Mouse (Mus musculus) liver, embryonic 12.5 days (tissue): Measurements from ENCODE around the gene Cyp2d10. TPM values are rescaled to one million over a fixed set of nuclear protein-coding genes. Genes with fewer than 3 reads are reported as not detected.
"Not testable (repeated sequence)": the region's sequence is repeated elsewhere in the genome, so short reads cannot be mapped to it uniquely, and the experiment has no call there.

Experiments
- ATAC-seq: fragments of 200-750 bp; cut with Nextera tagmentation; 2 replicates; pipeline ENCODE4 v1.8.0; 2017; ENCODE audit warnings: moderate number of reproducible peaks, mild to moderate bottlenecking, moderate library complexity
- H3K27ac ChIP-seq: fragments of 300-500 bp; sonication (generic); 2 replicates; pipeline ENCODE4 v1.5.1; 2016; ENCODE audit warnings: mild to moderate bottlenecking
- H3K27me3 ChIP-seq: fragments of 300-500 bp; sonication (generic); replicated peaks from 2 replicates; pipeline ENCODE4 v1.6.1; 2016; ENCODE audit warnings: mild to moderate bottlenecking, moderate library complexity
- H3K36me3 ChIP-seq: fragments of 300-500 bp; sonication (generic); 2 replicates; pipeline ENCODE4 v1.6.1; 2016; ENCODE audit warnings: mild to moderate bottlenecking, moderate library complexity
- H3K4me1 ChIP-seq: fragments of 300-500 bp; sonication (generic); 2 replicates; pipeline ENCODE4 v1.6.1; 2016
- H3K4me2 ChIP-seq: fragments of 300-500 bp; sonication (generic); 2 replicates; pipeline ENCODE4 v1.6.1; 2016; ENCODE audit warnings: mild to moderate bottlenecking, moderate library complexity
- H3K4me3 ChIP-seq: fragments of 300-500 bp; sonication (generic); 2 replicates; pipeline ENCODE4 v1.5.1; 2016; ENCODE audit warnings: mild to moderate bottlenecking, moderate library complexity
- H3K9ac ChIP-seq: fragments of 300-500 bp; sonication (generic); 2 replicates; pipeline ENCODE4 v1.6.1; 2016; ENCODE audit warnings: mild to moderate bottlenecking, moderate library complexity
- H3K9me3 ChIP-seq: fragments of 300-500 bp; sonication (generic); replicated peaks from 2 replicates; pipeline ENCODE4 v1.6.1; 2016; ENCODE audit warnings: mild to moderate bottlenecking, moderate library complexity
- whole genome bisulfite sequencing: fragments of 180-500 bp; shearing (Covaris S2); methylation state at CpG from one replicate; pipeline ENCODE4 v1.1.7; 2016; ENCODE audit not compliant: insufficient replicate concordance; 5-methylcytosine and 5-hydroxymethylcytosine counted together
- polyA plus RNA-seq: library from polyadenylated mRNA; unstranded; fragments of >200 nt; fragmentation: Nextera tagmentation; extraction: Ambion mirVana; gene quantifications from 2 replicates; pipeline ENCODE4 v1.2.1, GENCODE M21; 2016

Gene Cyp2d10
- polyA plus RNA-seq, 1 experiment from 2014 or later: 11.2 TPM

GRCm38 (mm10) chr15:82372991-82373390 is 34.0 kb downstream of the Cyp2d10 start:
- peaks cover 6% of the 10 kb centered on the region; the same call in 1 of the 2 replicates for H3K36me3 ChIP-seq
- H3K27me3 ChIP-seq: no peaks in the 10 kb centered on the region; the same call in 1 of the 2 replicates
- 0 out of 2 replicates have a peak, but pooled peaks cover 4% of the 10 kb centered on the region for H3K4me1 ChIP-seq
- H3K4me3 ChIP-seq: no peak overlapping the region
- ATAC-seq: no peak
- H3K27ac ChIP-seq: no peak overlapping the region
- no peak overlapping the region for H3K4me2 ChIP-seq
- WGBS: 63% methylated on average over 5 of the region's 5 CpGs
- no peaks in the 10 kb centered on the region for H3K9me3 ChIP-seq
- H3K9ac ChIP-seq: no peak overlapping the region

GRCm38 (mm10) chr15:82372446-82372845 is 34.5 kb downstream of the Cyp2d10 start:
- no peak overlapping the region for H3K4me2 ChIP-seq
- no peak overlapping the region for H3K9ac ChIP-seq
- H3K9me3 ChIP-seq: no peaks in the 10 kb centered on the region
- peaks cover 6% of the 10 kb centered on the region; the same call in 1 of the 2 replicates for H3K36me3 ChIP-seq
- no peaks in the 10 kb centered on the region; the same call in 1 of the 2 replicates for H3K27me3 ChIP-seq
- H3K4me3 ChIP-seq: no peak overlapping the region
- ATAC-seq: no peak
- H3K27ac ChIP-seq: no peak overlapping the region
- no peaks in the 10 kb centered on the region for H3K4me1 ChIP-seq
- WGBS: 75% methylated on average over 6 of the region's 6 CpGs

GRCm38 (mm10) chr15:82368851-82369250 is 38.1 kb downstream of the Cyp2d10 start:
- Histone ChIP-seq H3K27ac (no peak overlapping the region), H3K4me2 (no peak overlapping the region), H3K27me3 (no peaks in the 10 kb centered on the region), H3K9ac (no peak overlapping the region), H3K4me3 (no peak overlapping the region), H3K36me3 (peaks cover 5% of the 10 kb centered on the region; the same call in 1 of the 2 replicates), H3K9me3 (no peaks in the 10 kb centered on the region), H3K4me1 (no peaks in the 10 kb centered on the region)
- WGBS: 70% methylated on average over 1 of the region's 1 CpGs
- no peak for ATAC-seq

- Histone ChIP-seq H3K9me3 (no peaks in the 10 kb centered on the region), H3K4me3 (no peak overlapping the region), H3K4me1 (no peaks in the 10 kb centered on the region), H3K27ac (no peak overlapping the region), H3K4me2 (no peak overlapping the region), H3K27me3 (no peaks in the 10 kb centered on the region), H3K36me3 (no peaks in the 10 kb centered on the region), H3K9ac (no peak overlapping the region)
- WGBS: 68% methylated on average over 4 of the region's 4 CpGs
- no peak for ATAC-seq
Observed at GRCm38 (mm10) chr15:82368146-82368545, 38.8 kb downstream of the Cyp2d10 start.

GRCm38 (mm10) chr15:82364561-82364960 is 42.4 kb downstream of the Cyp2d10 start:
- peaks cover 14% of the 10 kb centered on the region for H3K4me1 ChIP-seq
- not testable (repeated sequence) for H3K27me3 ChIP-seq, H3K4me3 ChIP-seq, H3K9me3 ChIP-seq, H3K36me3 ChIP-seq, ATAC-seq, H3K27ac ChIP-seq, H3K9ac ChIP-seq
- H3K4me2 ChIP-seq: peak overlapping the region; percentile 49
- 9% methylated on average over 6 of the region's 9 CpGs for WGBS

- not testable (repeated sequence) for ATAC-seq, H3K4me2 ChIP-seq, H3K4me3 ChIP-seq, H3K27ac ChIP-seq, H3K27me3 ChIP-seq, H3K9me3 ChIP-seq, H3K36me3 ChIP-seq, H3K9ac ChIP-seq
- H3K4me1 ChIP-seq: peaks cover 20% of the 10 kb centered on the region
- WGBS: 32% methylated on average over 11 of the region's 12 CpGs
Observed at GRCm38 (mm10) chr15:82363801-82364200, 43.2 kb downstream of the Cyp2d10 start.

- H3K4me3 ChIP-seq: no peak overlapping the region
- no peak overlapping the region for H3K27ac ChIP-seq
- no peaks in the 10 kb centered on the region for H3K27me3 ChIP-seq
- H3K4me2 ChIP-seq: no peak overlapping the region
- no peaks in the 10 kb centered on the region for H3K9me3 ChIP-seq
- 77% methylated on average over 4 of the region's 4 CpGs for WGBS
- peaks cover 26% of the 10 kb centered on the region for H3K4me1 ChIP-seq
- no peak overlapping the region for H3K9ac ChIP-seq
- ATAC-seq: no peak
- H3K36me3 ChIP-seq: no peaks in the 10 kb centered on the region
Observed at GRCm38 (mm10) chr15:82362234-82362633, 44.8 kb downstream of the Cyp2d10 start.

- Histone ChIP-seq H3K9me3 (no peaks in the 10 kb centered on the region), H3K4me3 (no peak overlapping the region), H3K4me1 (peaks cover 26% of the 10 kb centered on the region), H3K4me2 (no peak overlapping the region), H3K36me3 (no peaks in the 10 kb centered on the region), H3K9ac (no peak overlapping the region), H3K27ac (peak overlapping the region; percentile 5), H3K27me3 (no peaks in the 10 kb centered on the region)
- ATAC-seq: peak; percentile 54; the same call in 1 of the 2 replicates
- WGBS: 74% methylated on average over 11 of the region's 11 CpGs
Observed at GRCm38 (mm10) chr15:82361459-82362018, 45.5 kb downstream of the Cyp2d10 start.

- Histone ChIP-seq H3K4me3 (no peak overlapping the region), H3K4me2 (0 out of 2 replicates have a peak overlapping the region, but pooled peaks have one; percentile 3), H3K27ac (peak overlapping the region; percentile 31; the same call in 1 of the 2 replicates), H3K9ac (no peak overlapping the region), H3K36me3 (no peaks in the 10 kb centered on the region), H3K9me3 (no peaks in the 10 kb centered on the region), H3K27me3 (no peaks in the 10 kb centered on the region), H3K4me1 (peaks cover 35% of the 10 kb centered on the region)
- 61% methylated on average over 22 of the region's 22 CpGs for WGBS
- no peak for ATAC-seq
Observed at GRCm38 (mm10) chr15:82358431-82359260, 48.3 kb downstream of the Cyp2d10 start.

- Histone ChIP-seq H3K9me3 (no peaks in the 10 kb centered on the region), H3K4me1 (peaks cover 58% of the 10 kb centered on the region), H3K36me3 (peaks cover 22% of the 10 kb centered on the region), H3K4me2 (peak within 1 kb of the TSS; percentile 84), H3K27ac (peak within 1 kb of the TSS; percentile 94), H3K9ac (peak within 1 kb of the TSS; percentile 99), H3K4me3 (peak within 1 kb of the TSS; percentile 96), H3K27me3 (no peaks in the 10 kb centered on the region)
- 2% methylated on average over 57 of the region's 57 CpGs for WGBS
- ATAC-seq: peak; percentile 99
Observed at GRCm38 (mm10) chr15:82354126-82354945, 52.7 kb downstream of the Cyp2d10 start, which contains the start of gene Ndufa6. Ndufa6 (minus strand) TSS chr15:82354322.

GRCm38 (mm10) chr15:82353745-82354113 is 53.3 kb downstream of the Cyp2d10 start:
- Histone ChIP-seq H3K4me2 (peak overlapping the region; percentile 84), H3K9me3 (no peaks in the 10 kb centered on the region), H3K9ac (peak overlapping the region; percentile 99), H3K4me3 (peak overlapping the region; percentile 96), H3K4me1 (peaks cover 58% of the 10 kb centered on the region), H3K27me3 (no peaks in the 10 kb centered on the region), H3K36me3 (peaks cover 28% of the 10 kb centered on the region), H3K27ac (peak overlapping the region; percentile 94)
- WGBS: under 1% methylated on average over 23 of the region's 23 CpGs
- ATAC-seq: peak; percentile 16
